Mouse (Mus musculus) layer of hippocampus, postnatal 10 days (tissue): ENCODE data around the gene Arpin. TPM values are rescaled to one million over a fixed set of nuclear protein-coding genes. Genes with fewer than 3 reads are reported as not detected.

ENCODE experiments used
- DNase-seq, 2 experiments: peaks; one replicate each; pipeline ENCODE4 v3.0.0; 2021; ENCODE audit warnings: low spot score in 2 of 2
- microRNA-seq, 2 experiments: library from miRNA; unstranded; fragments of <30 nt; microRNA quantifications; one replicate each; pipeline ENCODE4 v1.2.0; 2021
- total RNA-seq, 2 experiments: library from RNA; stranded (reverse); gene quantifications; 2 replicates each; pipeline ENCODE4 v1.2.3; 2021

The Arpin gene
- total RNA-seq, 2 experiments from 2014 or later: 12.2 to 13.1 TPM

GRCm38 (mm10) chr7:79892576-79893428 is 42.4 kb downstream of the Arpin start:
- no peak for DNase-seq

- DNase-seq: no peak
Measured at GRCm38 (mm10) chr7:79890436-79891221, 44.5 kb downstream of the Arpin start.

GRCm38 (mm10) chr7:79888603-79889002 is 46.6 kb downstream of the Arpin start:
- no peak for DNase-seq

- no peak for DNase-seq
Measured at GRCm38 (mm10) chr7:79883613-79884334, 51.4 kb downstream of the Arpin start.

- no peak for DNase-seq
Measured at GRCm38 (mm10) chr7:79881901-79882300, 53.3 kb downstream of the Arpin start.

GRCm38 (mm10) chr7:79880998-79881397 is 54.2 kb downstream of the Arpin start:
- DNase-seq: no peak

GRCm38 (mm10) chr7:79880033-79880432 is 55.1 kb downstream of the Arpin start:
- no peak for DNase-seq

GRCm38 (mm10) chr7:79878455-79879025 is 56.6 kb downstream of the Arpin start:
- no peak for DNase-seq

Small RNA genes lying within 50 kb of the gene (microRNA-seq; reads per million reads assigned to microRNA genes)
- gene Gm24541: 0 reads per million in 2 experiments

Other genes with a start within 250 kb of the Arpin start
- gene Kif7, start 219.6 kb downstream of the Arpin start, total RNA-seq: 1 to 10 TPM; 3.7 to 3.8 TPM
- under 1 TPM; 0.18 to 0.22 TPM for gene Plin1, start 202.5 kb downstream of the Arpin start, total RNA-seq
- gene Pex11a, start 192.2 kb downstream of the Arpin start, total RNA-seq: 10 to 100 TPM; 10.4 to 11.7 TPM
- gene Wdr93, start 192.2 kb downstream of the Arpin start, total RNA-seq: under 1 TPM; 0.21 to 0.25 TPM
- under 1 TPM in 1 of 2 experiments, not detected in 1; 0.57 TPM for gene Mesp1, start 141.6 kb downstream of the Arpin start, total RNA-seq
- 1 to 10 TPM; 1.6 to 1.8 TPM for gene Mesp2, start 124.6 kb downstream of the Arpin start, total RNA-seq
- 1 to 10 TPM; 5.6 to 6.0 TPM for gene Anpep, start 74.3 kb downstream of the Arpin start, total RNA-seq
- 10 to 100 TPM; 46.5 to 51.3 TPM for gene Ap3s2, start 14.7 kb downstream of the Arpin start, total RNA-seq
- gene Zfp710, start 89.5 kb upstream of the Arpin start, total RNA-seq: 10 to 100 TPM; 18.3 to 19.8 TPM
- gene Idh2, start 180.0 kb upstream of the Arpin start, total RNA-seq: 10 to 100 TPM; 60.9 to 67.7 TPM